Mouse (Mus musculus): ENCODE results near the gene Epha4. TPM values are rescaled to one million over a fixed set of nuclear protein-coding genes. Genes with fewer than 3 reads are reported as not detected.

Epha4 gene
- polyA plus RNA-seq, 1 experiment, result 8.5 TPM

DNA sequence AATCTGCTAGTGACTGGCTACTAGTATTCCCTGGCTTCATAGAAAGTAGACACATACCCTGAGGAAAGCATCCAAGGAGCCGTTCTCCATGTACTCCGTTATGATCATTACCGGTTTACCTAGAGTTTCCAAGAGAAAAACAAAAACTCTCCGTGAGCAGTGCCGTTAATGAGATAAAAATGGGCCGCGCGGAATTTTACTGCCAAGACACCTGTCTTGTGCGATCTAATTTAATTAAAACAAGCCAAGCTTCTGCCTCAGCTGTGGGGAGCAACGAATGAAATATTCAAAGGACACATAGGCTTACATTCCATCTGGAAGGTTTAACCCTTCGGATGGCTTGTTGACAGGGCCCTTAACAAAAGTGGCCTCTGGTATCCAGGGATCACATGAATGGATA, 131.4 kb downstream of the Epha4 start:
- Histone ChIP-seq H3K36me3 (ENCODE audit: control insufficient read depth, insufficient read depth, low read length, poor library complexity, severe bottlenecking) (no peaks in the 10 kb centered on the region), H3K9me3 (replicated peaks; ENCODE audit: control insufficient read depth, insufficient read depth, low read length, poor library complexity, severe bottlenecking) (no peaks in the 10 kb centered on the region), H3K4me1 (ENCODE audit: control insufficient read depth, insufficient read depth, low read length) (no peaks in the 10 kb centered on the region), H3K27me3 (ENCODE audit: control insufficient read depth, insufficient read depth, low read length, poor library complexity, severe bottlenecking) (no peaks in the 10 kb centered on the region), H3K9ac (ENCODE audit: low read depth, poor library complexity, severe bottlenecking) (no peak overlapping the region), H3K4me3 (ENCODE audit: low read depth, low read length) (no peak overlapping the region), H3K27ac (ENCODE audit: insufficient read depth, low read length) (no peak overlapping the region)
- no peak for TF ChIP-seq EP300 (IDR thresholded peaks at IDR 0.05; ENCODE audit: insufficient read depth, low read depth, low read length)
- TF ChIP-seq POLR2A (IDR thresholded peaks at IDR 0.05; ENCODE audit: insufficient read depth, low read length), result no peak
- TF ChIP-seq CTCF (IDR thresholded peaks at IDR 0.05; ENCODE audit: low read depth, low read length), result no peak

DNA sequence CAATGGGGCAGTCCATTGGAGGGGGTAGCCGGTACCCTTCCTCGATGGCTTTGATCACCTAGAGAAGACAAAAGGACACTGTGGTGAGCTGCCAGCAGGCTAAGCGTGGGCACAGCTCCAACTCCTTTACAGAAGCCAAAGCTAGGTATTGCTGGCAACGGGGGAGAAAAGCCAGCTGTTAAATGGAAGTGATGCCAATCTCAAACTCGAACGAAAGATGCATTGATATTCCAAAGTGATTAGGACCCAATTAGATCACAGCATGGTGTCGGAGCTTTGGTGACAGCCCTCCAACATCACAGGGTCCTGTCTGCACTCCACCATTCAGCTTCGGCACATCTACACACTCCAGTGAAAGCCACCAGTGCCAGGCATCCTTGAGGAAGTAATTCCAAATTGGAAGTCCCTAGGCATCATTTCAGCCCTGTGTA, 137.3 kb downstream of the Epha4 start:
- H3K36me3 ChIP-seq (ENCODE audit: control insufficient read depth, insufficient read depth, low read length, poor library complexity, severe bottlenecking), result no peaks in the 10 kb centered on the region

DNA sequence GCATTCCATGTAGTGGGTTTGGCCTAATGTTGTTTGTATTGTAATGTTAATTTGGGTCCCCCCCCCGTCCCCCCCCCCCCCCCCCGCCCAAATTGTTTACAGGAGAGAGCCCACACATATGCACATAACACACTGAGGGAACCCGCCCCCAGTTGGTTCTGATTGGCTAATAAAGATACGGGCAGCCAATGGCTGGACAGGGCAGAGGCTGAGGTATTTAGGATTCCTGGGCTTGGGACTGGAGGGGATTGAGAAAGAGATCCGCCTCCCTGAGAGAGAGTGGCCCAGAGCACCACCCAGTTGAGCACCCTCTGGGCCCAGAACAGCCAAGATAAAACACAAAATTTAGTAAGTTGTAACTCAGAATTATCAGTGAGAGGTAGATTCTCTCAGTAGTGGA, 140.8 kb downstream of the Epha4 start:
- no peak overlapping the region for H3K4me3 ChIP-seq (ENCODE audit: low read depth, low read length)
- H3K27me3 ChIP-seq (ENCODE audit: control insufficient read depth, insufficient read depth, low read length, poor library complexity, severe bottlenecking), result no peaks in the 10 kb centered on the region
- no peak overlapping the region for H3K9ac ChIP-seq (ENCODE audit: low read depth, poor library complexity, severe bottlenecking)
- H3K36me3 ChIP-seq (ENCODE audit: control insufficient read depth, insufficient read depth, low read length, poor library complexity, severe bottlenecking), result no peaks in the 10 kb centered on the region
- no peaks in the 10 kb centered on the region for H3K9me3 ChIP-seq (replicated peaks; ENCODE audit: control insufficient read depth, insufficient read depth, low read length, poor library complexity, severe bottlenecking)
- peaks cover 2% of the 10 kb centered on the region for H3K4me1 ChIP-seq (ENCODE audit: control insufficient read depth, insufficient read depth, low read length)
- TF ChIP-seq POLR2A (IDR thresholded peaks at IDR 0.05; ENCODE audit: insufficient read depth, low read length) (no peak), EP300 (IDR thresholded peaks at IDR 0.05; ENCODE audit: insufficient read depth, low read depth, low read length) (no peak), CTCF (IDR thresholded peaks at IDR 0.05; ENCODE audit: low read depth, low read length) (no peak)
- H3K27ac ChIP-seq (ENCODE audit: insufficient read depth, low read length), result no peak overlapping the region

More for the DNA sequence above, 137.3 kb downstream of the Epha4 start:
- Histone ChIP-seq H3K9ac (ENCODE audit: low read depth, poor library complexity, severe bottlenecking) (no peak overlapping the region), H3K27ac (ENCODE audit: insufficient read depth, low read length) (no peak overlapping the region), H3K4me1 (ENCODE audit: control insufficient read depth, insufficient read depth, low read length) (peaks cover 2% of the 10 kb centered on the region), H3K27me3 (ENCODE audit: control insufficient read depth, insufficient read depth, low read length, poor library complexity, severe bottlenecking) (no peaks in the 10 kb centered on the region), H3K4me3 (ENCODE audit: low read depth, low read length) (no peak overlapping the region), H3K9me3 (replicated peaks; ENCODE audit: control insufficient read depth, insufficient read depth, low read length, poor library complexity, severe bottlenecking) (no peaks in the 10 kb centered on the region)
- no peak for TF ChIP-seq POLR2A (IDR thresholded peaks at IDR 0.05; ENCODE audit: insufficient read depth, low read length)

DNA sequence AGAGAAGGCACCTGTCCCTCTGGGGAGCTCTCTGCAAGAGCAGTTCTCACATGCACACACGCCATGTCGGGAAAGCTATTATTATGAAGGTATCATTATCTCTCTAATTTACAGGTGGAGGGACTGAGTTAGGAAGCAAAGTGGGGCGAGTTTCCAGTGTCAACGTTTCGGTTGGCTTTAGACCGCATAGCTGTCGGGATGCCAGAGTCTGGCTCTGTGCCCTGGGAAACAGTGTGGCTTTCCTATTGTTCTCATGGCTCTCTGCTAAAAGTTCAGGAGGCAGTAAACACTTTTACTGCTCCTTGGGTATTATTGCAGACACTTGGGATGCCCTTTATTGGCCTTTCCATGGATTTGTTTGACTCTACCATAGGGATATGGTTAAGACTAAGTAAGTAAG, 144.0 kb downstream of the Epha4 start:
- Histone ChIP-seq H3K4me3 (ENCODE audit: low read depth, low read length) (no peak overlapping the region), H3K27ac (ENCODE audit: insufficient read depth, low read length) (no peak overlapping the region), H3K36me3 (ENCODE audit: control insufficient read depth, insufficient read depth, low read length, poor library complexity, severe bottlenecking) (no peaks in the 10 kb centered on the region), H3K4me1 (ENCODE audit: control insufficient read depth, insufficient read depth, low read length) (peaks cover 2% of the 10 kb centered on the region), H3K9ac (ENCODE audit: low read depth, poor library complexity, severe bottlenecking) (no peak overlapping the region), H3K9me3 (replicated peaks; ENCODE audit: control insufficient read depth, insufficient read depth, low read length, poor library complexity, severe bottlenecking) (no peaks in the 10 kb centered on the region), H3K27me3 (ENCODE audit: control insufficient read depth, insufficient read depth, low read length, poor library complexity, severe bottlenecking) (no peaks in the 10 kb centered on the region)
- TF ChIP-seq POLR2A (IDR thresholded peaks at IDR 0.05; ENCODE audit: insufficient read depth, low read length) (no peak), CTCF (IDR thresholded peaks at IDR 0.05; ENCODE audit: low read depth, low read length) (no peak), EP300 (IDR thresholded peaks at IDR 0.05; ENCODE audit: insufficient read depth, low read depth, low read length) (no peak)

DNA sequence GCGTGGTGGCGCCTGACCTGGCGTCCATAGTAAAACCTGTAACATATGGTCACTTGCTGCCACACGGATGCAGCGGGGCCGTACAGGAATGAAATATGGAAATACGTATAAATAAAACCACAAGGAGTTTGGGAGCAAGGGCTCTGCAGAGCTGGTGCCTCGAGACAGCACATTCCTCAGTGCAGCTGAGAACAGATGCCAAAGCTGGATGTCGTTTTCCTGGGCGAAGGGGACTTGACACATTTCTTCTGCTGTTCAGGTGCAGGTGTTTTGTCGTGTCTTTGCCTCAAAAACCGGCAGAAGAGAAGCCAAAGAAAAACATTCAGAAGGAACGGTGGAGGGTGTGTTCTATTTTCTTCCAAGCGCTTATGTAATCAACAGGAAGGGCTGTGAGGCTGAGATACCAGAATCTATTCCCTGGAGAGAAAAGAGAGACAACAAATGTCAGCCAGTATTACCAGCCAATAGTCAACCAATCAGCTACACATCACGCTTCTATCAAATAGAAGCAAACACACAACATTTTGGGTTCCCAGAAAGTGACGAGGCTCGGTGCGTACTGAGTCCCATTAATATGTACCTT, 145.5 kb downstream of the Epha4 start:
- Histone ChIP-seq H3K9me3 (replicated peaks; ENCODE audit: control insufficient read depth, insufficient read depth, low read length, poor library complexity, severe bottlenecking) (no peaks in the 10 kb centered on the region), H3K4me3 (ENCODE audit: low read depth, low read length) (no peak overlapping the region), H3K4me1 (ENCODE audit: control insufficient read depth, insufficient read depth, low read length) (peaks cover 2% of the 10 kb centered on the region), H3K36me3 (ENCODE audit: control insufficient read depth, insufficient read depth, low read length, poor library complexity, severe bottlenecking) (no peaks in the 10 kb centered on the region), H3K9ac (ENCODE audit: low read depth, poor library complexity, severe bottlenecking) (no peak overlapping the region), H3K27me3 (ENCODE audit: control insufficient read depth, insufficient read depth, low read length, poor library complexity, severe bottlenecking) (no peaks in the 10 kb centered on the region), H3K27ac (ENCODE audit: insufficient read depth, low read length) (no peak overlapping the region)
- TF ChIP-seq EP300 (IDR thresholded peaks at IDR 0.05; ENCODE audit: insufficient read depth, low read depth, low read length) (no peak), POLR2A (IDR thresholded peaks at IDR 0.05; ENCODE audit: insufficient read depth, low read length) (no peak), CTCF (IDR thresholded peaks at IDR 0.05; ENCODE audit: low read depth, low read length) (no peak)

DNA sequence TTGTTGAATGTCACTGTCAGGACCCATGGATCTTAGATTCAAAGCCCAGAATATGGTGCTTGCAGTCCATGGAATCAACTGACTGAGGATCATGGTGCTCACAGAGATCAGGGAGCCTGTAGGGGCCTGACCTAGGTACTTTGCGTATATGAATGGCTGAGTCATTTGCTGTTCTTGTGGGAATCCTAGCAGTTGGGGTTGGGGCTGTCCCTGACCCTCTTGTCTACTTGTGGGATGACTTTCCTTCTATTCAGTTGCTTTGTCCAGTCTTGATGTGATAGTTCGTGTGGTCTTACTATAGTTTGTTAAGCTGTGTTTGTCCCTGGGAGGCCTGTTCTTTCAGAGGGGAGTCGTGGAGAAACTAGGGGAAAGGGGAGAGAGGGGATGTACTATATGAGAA, 149.0 kb downstream of the Epha4 start:
- Histone ChIP-seq H3K4me1 (ENCODE audit: control insufficient read depth, insufficient read depth, low read length) (no peaks in the 10 kb centered on the region), H3K36me3 (ENCODE audit: control insufficient read depth, insufficient read depth, low read length, poor library complexity, severe bottlenecking) (no peaks in the 10 kb centered on the region), H3K27me3 (ENCODE audit: control insufficient read depth, insufficient read depth, low read length, poor library complexity, severe bottlenecking) (no peaks in the 10 kb centered on the region), H3K4me3 (ENCODE audit: low read depth, low read length) (no peak overlapping the region), H3K27ac (ENCODE audit: insufficient read depth, low read length) (no peak overlapping the region), H3K9me3 (replicated peaks; ENCODE audit: control insufficient read depth, insufficient read depth, low read length, poor library complexity, severe bottlenecking) (no peaks in the 10 kb centered on the region), H3K9ac (ENCODE audit: low read depth, poor library complexity, severe bottlenecking) (no peak overlapping the region)
- TF ChIP-seq EP300 (IDR thresholded peaks at IDR 0.05; ENCODE audit: insufficient read depth, low read depth, low read length), result no peak
- no peak for TF ChIP-seq CTCF (IDR thresholded peaks at IDR 0.05; ENCODE audit: low read depth, low read length)
- TF ChIP-seq POLR2A (IDR thresholded peaks at IDR 0.05; ENCODE audit: insufficient read depth, low read length), result no peak
